Mouse (Mus musculus) gastrocnemius, postnatal 25 days (tissue): ENCODE measurements around the gene H2afy. TPM values are rescaled to one million over a fixed set of nuclear protein-coding genes. Genes with fewer than 3 reads are reported as not detected.
A peak's percentile ranks its signal among the peaks of the same experiment; 100 is the strongest.

Source experiments
- DNase-seq: peaks from one replicate; pipeline ENCODE4 v3.0.0; 2022
- total RNA-seq, 2 experiments: library from RNA; stranded (reverse); gene quantifications; 1 replicate in 1 of 2; 2 replicates in 1 of 2; pipeline ENCODE4 v1.2.3; 2021

Gene H2afy
- total RNA-seq, 2 experiments from 2014 or later = 61.8 to 62.6 TPM

DNA sequence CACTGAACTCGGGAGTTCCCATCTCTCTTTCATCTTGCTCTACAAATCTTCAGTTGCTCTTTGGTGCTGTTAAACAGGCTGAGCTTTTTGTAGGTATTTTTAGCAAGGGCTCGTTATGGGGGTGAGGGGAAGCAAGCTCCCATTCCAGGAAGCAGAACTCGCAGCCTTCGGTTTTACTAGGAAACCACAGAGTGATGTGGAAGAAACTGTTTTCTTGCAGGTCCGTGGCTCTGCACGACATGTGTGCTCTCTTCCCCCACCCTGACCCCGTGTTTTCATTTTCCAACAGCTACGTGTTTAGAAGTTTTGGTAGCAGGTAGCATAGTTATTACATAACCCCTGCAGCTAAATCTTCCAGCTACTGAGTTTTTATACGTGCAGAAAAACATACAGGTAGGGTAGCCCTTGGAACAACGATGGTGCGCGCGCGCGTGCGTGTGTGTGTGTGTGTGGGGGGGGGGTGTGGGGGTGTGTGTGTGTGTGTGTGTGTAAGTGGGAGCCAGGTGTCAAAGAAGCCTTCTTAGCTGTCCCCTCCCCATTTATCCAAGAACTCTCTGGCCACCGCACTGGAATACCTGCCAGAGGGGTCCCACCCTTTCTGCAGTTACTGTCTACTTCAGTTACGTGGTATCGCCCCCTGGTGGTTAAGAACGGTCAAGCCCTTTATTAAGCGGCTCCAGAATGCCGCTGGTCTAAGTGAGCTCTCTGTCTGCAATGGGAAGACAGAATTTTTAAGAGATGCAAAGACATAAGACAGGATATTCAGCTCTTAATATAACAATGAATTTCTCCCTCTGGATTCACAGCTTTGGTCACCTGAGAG is 15.5 kb upstream of the H2afy start:
- DNase-seq = no peak

DNA sequence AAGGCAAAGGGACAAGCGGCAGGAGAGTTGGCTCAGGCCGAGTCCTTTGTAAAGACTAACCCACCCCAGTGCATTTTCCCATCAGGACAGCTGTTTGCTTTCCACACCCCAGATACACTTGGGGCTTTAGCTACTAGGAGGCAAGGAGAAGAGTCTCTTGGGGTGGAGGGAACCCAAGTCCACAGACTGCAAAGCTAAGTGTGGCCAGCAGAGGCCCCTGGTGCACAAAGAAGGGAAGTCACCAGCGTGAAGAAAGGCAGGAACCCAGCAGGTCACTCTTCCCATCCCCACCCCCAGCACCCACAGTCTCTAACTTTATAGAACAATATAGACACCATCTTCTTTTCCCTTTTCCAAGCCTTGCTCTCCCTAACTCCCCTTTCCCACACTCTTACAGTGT is 9.4 kb upstream of the H2afy start:
- DNase-seq = no peak

DNA sequence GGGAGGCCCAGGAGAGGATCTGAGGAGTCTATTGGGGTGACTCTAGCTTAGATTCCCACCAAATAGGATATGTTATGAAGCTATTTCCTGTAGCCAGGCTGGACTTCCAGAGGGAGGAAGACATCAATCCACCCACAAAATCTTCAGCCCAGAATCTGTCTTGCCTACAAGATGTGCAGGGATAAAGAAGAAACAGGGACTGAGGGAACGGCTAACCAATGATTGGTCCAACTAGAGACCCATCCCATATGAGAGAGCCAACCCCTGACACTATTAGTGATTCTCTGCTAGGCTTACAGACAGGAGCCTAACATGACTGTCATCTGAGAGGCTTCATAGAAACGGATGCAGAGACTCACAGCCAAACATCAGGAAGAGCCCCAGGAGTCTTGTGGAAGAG is 7.9 kb upstream of the H2afy start:
- no peak for DNase-seq

DNA sequence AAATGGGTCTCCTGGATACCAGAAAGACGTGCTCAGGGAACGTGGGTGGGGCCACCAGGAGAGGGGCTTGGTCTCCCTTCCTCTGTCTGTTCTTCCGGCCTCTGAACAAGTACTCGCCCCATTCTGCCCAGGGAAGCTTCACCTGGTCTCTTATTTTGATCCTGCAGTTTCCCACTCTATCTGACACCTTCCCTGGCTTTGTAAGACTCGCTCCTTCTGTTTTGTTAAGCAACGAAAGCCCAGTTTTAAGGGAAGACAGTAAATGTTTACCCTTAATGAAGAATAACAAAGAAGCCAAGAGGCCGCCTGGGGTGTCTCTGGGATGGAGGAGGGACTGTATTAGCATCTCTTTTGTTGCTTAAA is 7.0 kb upstream of the H2afy start:
- DNase-seq = no peak

DNA sequence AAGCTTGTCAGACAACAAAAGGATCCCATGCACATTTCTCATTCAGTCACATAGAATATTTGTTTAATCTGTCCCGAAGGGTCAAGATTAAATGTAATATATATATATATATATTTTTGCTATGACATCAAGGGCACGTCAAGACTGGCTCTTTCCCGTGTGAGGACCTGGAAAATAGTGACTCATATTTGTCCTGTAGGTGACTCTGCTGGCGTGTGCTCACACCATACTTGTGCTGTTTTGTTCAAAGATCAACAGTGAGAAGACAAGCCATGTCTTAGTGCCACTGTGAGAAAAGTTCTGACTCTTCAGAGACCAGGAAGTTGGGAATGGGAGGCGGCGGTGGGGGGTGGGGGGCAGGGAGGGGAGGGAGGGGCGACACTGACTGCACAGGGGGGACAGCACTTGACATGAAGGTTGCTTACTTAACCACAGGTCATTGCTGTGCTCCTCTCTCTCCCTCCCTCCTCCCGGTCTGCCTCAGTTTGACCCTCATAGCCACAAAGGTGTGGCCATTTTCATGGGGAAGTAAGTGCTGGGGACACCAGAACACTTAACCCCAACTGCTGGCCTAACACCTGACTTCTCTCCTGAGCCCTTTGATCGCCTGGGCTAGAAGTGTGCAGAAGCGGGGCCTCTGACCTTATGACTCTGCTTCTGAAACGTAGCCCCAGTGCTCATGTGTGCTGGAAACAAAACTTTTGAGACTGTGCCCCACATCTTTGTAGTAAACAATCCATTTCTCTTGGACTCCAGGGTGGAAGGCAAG is 6.4 kb upstream of the H2afy start:
- no peak for DNase-seq

DNA sequence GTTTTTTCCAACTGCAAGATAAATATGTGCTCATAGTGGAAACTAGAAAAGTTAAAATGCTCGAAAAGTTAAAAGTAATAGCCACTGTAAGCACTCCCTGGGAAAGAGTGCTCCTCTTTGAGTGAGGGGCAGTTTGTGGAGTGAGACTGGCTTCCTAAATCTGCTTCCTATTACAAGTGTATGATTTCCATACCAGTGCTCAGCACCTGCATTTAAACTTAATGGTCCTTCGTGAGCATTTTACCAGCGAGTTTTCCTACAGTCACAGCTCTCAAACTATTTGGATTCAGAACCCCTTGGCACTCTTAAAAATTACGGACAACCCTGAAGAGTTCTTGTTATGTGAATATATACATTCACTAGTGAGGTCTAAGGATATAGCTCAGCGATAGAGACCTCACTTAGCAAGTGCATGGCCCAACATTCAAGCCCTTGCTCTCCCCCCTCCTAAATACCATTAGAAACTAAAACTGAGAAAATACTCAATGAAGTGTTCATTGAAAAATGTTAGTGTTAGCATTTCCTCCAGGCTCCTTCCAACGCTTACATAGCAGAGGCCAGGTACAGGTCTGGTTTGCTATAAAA is 3.1 kb upstream of the H2afy start:
- DNase-seq = no peak

DNA sequence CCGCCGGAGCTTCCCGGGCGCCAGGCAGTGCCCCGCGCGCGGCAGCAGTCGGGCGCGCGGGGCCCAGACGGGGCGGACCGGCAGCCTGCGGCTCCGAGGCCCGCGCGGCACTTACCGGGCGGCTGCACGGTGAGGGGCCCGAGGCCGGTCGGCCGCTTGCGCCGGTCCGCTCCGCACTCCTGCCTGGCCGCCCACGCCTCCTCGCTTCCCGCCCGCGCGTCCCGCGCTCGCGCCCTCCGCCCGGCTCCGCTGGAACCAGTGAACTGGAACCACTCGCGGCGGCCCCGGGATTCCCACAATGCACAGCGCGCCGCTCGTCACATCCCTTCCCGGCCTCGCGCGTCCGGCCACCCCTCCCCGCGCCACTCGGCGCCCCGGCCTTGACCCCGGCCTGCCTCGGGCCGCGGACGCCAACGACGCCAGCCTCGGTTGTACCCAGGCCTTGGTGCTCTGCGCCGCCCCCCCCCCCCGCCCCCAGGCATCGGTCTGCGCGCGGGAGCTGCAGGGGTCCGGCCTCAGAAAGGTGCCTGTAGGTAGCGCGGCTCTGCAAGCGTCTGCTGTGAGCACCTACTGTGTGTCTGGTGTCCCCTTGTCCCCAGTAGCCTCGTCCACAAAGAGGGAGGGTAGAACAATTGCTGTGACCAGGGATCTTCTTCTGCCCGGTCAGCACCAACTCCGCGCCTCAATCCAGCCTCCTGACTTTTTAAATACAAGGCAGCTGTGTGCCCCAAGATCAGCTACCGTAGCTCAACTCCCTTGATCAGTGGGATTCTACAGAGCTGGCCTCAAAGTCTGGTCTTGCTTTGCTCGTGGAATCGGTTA is 719 bp downstream of the H2afy start:
- DNase-seq = peak; percentile 88

DNA sequence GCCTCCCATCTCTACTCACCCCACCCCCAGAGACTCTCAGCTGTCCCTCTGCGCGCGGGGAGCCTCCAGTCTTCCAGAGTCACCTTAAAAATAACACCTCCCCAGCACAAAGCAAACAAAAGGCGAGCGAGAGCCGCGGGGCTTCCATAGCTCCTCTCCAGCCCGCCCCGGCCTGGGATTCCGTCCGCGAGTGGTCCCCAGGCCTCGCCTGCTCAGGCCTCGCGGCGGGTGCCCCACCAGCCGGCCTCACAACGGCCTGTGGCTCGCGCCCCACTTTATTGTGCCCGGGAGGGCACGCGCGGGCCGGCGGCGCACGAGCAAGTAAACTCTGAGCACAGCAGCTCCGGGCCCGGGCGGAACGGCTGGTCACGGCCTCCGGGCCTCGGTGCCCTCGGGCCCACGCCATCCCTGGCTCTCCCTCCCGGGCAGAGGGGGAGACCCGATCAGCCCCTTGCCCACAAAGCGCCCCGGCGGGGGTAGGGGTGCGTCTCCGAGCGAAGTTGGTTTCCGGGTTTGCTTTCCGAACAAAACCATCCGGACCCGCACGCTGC is 1.5 kb downstream of the H2afy start:
- DNase-seq = no peak

DNA sequence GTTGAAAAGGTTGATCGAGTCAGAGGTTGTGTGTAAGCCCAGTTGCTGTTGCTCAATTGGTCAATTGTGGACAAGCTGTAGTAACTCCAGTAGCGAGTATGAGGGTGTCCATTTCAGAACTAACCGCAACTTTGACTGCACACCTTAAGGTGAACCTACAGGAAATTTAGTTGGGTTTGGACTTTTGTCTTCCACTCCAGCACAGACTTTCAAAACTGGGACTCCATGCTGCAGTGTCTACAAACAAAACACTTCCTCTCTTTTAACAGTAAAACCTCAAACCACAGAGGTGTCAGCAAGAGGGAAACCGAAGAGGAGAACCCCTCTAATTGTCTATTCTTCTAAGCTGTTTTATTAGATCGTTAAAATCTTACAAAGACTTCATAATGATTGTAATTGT is 2.1 kb downstream of the H2afy start:
- no peak for DNase-seq

DNA sequence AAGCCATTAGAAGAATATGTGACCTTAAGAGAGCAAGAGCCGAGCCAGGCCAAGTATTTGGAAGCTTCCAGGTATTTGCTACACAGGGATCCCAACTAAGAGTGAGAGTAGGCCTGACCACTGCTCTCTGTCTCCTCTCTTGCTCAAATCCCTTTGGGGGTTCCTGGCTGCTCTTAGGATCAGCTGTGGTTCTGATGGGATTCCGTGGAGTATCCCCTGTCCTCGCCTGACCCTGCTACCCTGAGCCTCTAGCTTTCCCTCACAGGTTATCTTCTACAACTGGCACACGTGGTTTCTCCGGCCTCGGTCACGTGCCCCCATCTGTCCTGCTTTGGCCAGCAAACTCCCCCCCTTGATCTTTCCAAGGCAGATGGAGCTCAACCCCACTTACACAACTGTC is 3.2 kb downstream of the H2afy start:
- no peak for DNase-seq

DNA sequence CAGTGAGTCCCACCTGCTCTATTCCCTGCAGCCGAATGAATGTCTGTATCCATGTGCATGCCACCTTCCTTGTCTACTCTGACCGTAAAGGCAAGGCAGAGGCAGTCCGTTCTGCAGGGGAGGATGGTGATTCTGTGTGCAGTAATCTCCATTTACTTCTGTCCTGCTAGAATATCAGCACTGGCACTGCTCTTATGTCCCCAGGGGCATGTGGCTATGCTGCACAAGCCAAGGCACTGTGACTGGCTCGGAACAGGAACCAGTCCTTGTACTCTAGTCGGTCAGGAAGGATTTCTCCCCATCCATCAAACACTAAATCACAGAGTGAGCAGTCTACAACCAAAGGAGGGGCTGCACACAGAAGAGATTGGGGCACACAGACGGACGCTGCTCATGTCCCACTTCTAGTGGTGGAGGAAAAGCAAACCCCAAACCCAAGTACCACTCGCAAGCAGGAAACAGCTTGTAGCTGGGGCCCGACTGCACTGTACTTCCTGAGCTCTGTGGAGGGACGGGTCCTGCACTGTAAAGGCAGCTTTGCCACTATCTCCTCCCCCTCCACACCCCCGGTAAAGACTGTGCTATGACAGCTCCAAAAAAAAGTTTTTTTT is 3.7 kb downstream of the H2afy start:
- DNase-seq = peak; percentile 53

DNA sequence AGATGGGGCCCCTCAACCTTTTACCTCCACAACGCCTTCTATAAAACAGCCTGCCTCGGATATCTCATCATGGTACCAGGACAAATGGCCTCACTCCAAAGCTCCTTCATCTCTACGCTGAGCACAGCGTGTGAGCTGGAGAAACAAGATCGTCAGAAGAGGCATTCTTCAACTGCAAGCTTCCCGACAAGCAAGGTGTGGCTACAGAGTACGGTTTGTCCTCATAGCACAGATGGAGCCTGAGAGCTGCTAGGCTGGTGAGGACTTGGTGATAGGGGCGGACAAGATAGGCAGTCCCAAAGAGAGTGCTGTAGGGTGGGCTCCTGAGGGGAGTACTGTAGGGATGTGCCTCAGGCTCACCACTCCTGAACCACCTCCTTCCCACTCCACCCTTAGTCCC is 5.6 kb downstream of the H2afy start:
- DNase-seq = no peak

DNA sequence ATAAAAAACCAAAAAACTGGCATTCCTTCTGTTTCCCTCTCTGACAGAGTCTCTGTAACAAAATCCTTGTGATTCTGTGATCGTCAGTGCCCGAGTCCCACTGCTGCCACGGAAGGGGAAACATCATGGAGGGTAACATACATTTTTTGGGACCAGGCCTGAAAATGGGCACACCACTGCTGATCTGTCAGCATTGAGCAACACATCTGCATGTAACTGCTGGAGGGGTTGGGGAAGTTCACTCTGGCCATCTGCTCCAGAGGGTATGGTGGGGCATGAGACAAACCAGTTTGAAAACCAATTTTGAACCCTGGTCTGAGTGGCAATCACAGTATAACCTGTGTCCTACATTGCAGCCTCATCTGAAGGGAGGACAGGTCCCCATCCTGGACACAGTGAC is 6.6 kb downstream of the H2afy start:
- no peak for DNase-seq

DNA sequence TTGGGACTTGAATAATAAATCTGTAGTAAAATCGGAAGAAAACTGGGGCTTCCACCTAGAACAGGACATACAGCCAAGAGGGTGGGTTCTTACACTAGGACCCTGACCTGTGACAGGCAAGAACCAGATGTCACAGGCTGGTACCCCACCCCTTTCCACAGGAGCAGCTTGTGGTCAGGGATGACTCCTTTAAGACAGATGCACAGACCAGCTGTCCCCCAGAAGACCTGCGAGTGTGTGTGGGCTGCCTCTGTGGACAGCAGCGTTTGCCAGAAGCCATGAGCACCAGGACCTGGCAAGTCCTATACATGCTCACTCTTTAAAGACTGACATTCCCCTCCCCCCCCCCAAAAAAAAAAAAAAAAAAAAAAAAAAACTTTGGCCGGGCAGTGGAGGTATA is 7.1 kb downstream of the H2afy start:
- DNase-seq = no peak

DNA sequence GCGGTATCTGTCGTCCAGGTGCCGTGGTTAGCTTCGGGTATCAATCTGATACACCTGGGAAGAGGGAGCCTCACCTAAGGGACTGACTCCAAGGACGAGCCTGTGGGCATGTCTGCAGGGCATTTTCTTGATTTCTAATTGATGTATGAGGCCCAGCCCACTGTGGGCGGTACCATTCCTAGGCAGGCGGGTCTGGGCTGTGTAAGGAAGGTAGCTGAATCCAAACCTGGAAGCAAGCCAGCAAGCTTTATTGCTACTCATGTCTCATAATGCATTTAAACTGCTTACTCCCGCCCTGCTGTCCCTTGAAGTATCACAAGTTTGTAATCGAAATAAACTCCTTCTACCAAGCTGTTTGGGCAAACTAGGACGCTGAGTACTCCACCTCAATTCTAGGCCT is 10.5 kb downstream of the H2afy start:
- DNase-seq = no peak

DNA sequence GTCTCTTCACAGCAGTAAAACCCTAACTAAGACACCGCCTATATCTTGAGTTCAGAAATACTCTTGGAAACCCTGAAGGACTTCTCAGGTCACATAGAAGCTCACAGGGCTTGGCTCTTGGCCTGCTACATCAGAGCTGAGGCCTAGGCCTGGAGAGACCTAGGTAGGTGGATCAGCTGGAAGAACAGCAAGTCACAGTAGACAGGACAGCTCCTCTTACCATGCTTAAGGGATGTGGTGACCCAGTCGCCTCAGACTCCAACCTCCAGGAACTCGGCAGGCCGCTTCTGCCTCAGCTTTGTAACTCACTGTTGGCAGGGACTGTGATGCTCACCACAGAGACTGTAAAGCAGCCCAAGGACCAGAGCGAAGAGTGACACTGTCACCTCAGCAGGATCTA is 13.1 kb downstream of the H2afy start:
- peak; percentile 50 for DNase-seq

DNA sequence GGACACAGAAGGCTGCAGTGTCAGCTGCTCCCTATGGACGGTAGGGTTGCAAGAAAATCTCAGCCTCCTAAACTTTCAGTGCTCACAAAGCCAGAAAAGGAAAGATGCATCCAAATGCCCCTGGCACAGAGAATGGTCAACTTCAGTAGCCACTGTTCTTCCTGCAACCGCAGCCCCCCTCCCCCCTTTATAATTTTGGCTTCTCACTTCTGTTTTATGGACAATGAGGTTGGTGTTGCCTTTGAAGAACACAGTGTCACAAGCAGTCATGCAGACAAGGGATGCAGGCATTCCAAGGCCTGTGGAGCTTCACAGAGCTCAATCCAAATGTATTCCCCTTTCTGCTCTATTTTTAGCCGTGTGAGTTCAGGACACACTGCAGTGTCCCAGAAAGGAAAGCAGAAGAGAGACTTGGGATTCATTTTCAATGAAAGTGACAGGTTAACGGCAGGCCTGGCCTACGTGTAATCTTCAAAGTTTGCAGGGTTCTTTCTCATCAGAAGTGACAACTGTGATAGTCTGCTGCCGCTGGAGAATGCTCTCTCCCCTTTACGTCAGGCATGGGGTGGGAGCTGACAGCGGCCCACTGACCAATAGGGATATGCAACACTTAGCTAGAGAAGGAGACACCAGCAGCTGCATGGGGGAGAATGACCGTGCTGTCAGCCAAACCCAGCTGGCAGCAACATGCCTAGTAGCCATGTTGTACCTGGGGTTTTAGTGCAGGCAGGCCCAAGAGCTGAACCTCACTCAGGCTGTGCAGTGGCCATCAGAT is 18.0 kb downstream of the H2afy start:
- DNase-seq = peak; percentile 60

DNA sequence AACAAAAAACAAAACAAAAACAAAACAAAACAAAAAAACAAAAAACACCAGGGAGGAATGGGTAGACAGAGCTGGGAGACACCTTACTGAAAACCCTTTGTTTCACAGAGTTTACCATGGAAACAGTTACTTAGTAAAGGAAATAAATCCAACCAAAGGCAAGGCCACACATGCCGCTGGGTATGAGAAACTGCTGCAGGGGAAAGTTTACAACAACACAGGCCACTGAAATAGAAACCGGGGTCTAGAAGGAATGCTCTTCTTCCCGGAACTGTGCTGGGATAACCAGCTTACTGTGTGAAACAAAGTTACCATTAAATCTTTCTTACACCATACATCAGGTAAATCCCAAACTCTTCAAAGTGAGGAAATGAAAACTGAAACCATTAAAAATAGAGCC is 20.3 kb downstream of the H2afy start:
- DNase-seq = no peak

DNA sequence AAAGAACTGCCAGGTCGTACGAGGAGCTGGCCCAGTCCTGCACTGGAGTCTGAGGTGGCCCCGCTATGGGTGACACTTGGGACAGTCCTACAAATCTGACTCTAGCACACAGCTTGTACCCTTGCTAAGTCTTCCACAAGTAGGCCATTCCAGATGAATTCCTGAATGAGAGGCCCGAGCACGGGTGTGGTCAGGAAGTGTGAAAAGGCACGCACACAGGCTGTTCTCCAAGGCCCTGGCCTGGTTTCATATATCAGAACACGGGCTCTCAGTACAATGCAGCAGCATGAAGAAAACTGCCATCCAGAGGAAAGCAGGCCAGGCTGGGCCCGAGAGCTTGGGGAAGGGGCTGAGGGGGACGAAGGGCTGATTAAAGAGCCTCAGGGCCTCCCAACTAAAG is 20.8 kb downstream of the H2afy start:
- peak; percentile 40 for DNase-seq

DNA sequence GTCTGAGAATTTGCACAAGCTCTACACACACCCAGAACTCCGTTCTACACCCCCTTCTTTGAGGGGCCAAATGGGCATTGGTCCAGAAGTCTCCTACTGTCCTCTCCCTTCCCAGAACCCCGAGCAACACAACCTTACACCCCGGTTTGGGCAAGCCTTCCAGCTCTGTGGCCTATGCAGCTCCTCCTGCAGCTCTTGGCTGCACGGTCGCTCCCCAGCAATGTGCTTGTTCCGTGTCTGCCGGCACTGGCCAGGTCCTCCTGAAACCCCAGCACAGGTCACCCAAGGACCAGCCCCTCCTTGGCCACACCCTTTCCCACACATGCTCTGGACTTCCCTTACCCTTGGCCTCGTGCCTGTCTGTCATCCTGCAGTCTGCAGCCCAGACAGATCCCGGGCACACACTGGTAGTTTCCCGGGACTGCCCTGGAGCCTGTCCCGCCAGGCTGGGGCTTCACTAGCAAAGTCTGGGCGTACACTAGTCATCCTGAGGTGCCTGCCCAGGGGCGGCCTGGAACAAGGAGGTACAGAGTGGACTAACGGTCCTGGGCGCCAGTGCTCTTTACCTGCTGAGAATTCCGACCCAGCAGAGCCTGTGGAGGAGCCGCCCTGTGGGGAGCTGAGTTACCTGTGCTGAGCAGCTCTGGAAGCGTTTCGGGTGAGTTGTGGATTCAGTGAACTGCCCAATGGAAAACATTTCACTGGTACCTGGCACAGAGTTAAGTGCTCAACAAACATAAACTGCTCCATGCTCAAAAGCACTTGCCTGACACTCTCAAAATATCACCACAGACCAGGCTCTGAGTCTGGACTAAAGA is 22.5 kb downstream of the H2afy start:
- peak; percentile 74 for DNase-seq
